Mouse (Mus musculus) c-Kit-negative CD71-positive TER-119-positive erythroid progenitor cells, embryonic 14.5 days (primary cell): ENCODE measurements around the gene Zmynd11.

Source experiments
- DNase-seq: peaks from one replicate; pipeline ENCODE4 v3.0.0-alpha.2; 2013; ENCODE audit warnings: low read depth, low spot score

The Zmynd11 gene

GRCm38 (mm10) chr13:9713462-9714134, 51.5 kb downstream of the Zmynd11 start:
- peak; percentile 3 for DNase-seq

GRCm38 (mm10) chr13:9712971-9713370, 52.2 kb downstream of the Zmynd11 start:
- DNase-seq = no peak

GRCm38 (mm10) chr13:9712409-9712808, 52.7 kb downstream of the Zmynd11 start:
- DNase-seq = no peak

GRCm38 (mm10) chr13:9708433-9709240, 56.5 kb downstream of the Zmynd11 start:
- no peak for DNase-seq

DNA sequence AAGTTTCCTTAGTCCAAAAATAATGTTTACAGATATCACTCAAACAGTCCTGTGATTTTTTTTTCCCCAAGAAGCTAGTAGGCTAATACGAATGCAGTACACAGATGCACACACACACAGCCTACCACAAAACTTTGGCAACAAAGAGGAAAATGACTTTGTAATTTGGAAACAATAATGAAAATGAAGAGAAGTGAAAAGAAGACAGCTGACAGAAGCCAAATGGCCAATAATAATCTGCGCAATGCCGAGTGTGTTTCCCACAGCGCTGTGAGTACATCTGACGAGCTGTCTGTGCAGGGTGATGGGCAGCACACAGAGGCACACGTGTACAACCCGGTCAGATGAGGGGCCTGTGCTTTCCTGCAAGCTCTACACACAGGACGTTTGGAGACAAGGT, 58.4 kb downstream of the Zmynd11 start:
- no peak for DNase-seq

DNA sequence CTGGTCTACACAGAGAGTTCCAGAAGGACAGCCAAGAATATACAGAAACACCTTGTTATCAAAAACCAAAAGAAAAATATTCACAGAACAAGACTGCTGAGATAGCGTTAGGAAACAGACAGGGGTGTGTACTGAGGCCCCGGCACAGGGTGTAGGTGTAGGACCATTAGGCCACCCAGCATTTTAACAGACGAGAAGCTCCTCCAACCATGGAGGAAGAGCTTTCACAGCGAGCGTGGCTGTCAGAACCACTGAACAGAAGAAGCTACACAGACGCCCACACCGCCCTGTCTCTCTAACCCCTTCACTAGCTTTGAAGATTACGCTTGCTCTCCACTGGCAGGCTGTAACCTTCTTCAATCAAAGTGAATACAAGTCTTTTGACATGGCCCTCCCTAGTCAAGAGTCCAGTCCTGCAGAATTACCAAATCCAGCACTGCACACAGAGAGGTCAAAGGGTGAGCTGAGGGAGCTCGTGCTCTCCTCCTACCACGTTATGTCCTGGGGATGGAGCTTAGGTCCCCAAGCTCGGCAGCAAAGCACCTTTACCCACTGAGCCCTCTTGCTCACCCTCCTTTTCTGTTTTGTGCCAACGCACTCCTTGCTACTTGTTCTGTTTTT, 62.4 kb downstream of the Zmynd11 start:
- no peak for DNase-seq

DNA sequence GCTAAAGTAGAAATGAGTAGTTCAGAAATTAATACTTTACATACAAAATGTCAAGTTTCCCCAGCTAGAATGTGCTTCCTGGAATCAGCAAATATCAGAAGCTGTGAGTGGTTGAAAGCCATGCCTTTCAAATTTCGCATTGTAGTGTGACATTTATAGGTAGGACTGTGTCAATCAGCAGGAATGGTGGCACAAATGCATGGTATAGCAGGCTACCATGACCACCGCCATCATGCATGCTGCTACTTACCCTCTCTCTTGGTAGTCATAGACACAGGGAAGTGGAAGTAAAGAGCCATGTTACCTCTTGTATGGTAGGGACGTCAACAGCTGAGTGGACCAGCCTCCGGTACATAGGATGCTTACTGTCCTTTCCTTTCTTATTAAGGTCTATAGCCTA, 67.8 kb downstream of the Zmynd11 start:
- no peak for DNase-seq

DNA sequence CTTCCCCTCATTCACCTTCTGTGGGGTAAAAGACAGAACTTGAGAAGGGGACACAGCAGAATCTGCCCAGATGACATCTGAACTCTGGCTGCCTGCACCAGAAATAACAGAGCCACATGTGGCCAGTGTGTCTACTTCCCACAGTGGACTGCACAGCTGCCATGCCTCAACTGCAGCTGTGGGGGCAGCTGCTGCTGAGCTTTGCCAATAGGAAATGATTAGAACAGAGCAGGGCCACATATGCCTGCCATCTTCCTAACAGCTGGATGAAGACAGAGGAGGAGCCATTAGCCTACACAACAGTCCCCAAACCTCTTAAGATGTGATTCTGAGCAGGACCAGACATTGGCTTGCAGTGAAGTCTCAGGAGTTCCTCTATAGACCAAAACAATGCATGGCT, 69.3 kb downstream of the Zmynd11 start:
- DNase-seq = no peak

- DNase-seq = no peak
Measured at GRCm38 (mm10) chr13:9695403-9695802, 69.7 kb downstream of the Zmynd11 start.

DNA sequence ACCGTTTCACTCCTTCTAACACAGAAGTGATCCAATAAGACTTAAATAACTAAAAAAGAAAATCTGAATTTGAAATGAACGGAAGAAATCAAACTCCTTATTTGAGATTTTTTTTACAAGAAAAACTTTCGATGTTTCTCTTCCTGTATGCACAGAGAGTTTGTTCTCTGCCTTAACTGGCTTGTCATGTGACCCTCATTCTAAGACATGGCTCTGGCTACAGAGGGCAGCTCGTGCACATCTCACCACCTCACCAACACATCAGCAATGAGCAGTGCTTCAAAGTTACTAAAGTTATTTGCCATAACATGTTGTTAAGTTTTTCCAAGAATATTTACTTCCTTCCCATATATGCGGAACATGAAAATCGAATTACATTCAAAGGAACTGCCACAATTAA, 70.5 kb downstream of the Zmynd11 start:
- DNase-seq = no peak

DNA sequence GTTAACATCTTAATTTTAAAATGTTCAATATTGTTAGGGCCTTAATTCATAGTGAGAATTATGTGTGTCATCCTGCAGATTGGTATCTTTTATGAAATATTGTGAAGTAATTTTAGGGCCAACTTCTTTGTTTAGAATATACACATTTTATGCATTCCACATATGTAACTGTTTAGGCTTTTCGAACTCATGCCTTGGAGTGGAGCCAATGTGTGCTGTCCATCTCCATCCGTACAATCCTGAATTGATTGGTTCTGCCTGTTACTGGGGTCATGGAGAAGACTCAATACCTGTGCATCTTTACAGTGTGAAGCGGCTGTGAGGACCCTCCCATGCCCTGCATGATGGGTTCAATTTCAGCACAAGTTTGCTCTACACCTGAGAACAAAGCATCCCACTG, 72.3 kb downstream of the Zmynd11 start:
- DNase-seq = no peak

GRCm38 (mm10) chr13:9689366-9689765, 75.8 kb downstream of the Zmynd11 start:
- DNase-seq = no peak

DNA sequence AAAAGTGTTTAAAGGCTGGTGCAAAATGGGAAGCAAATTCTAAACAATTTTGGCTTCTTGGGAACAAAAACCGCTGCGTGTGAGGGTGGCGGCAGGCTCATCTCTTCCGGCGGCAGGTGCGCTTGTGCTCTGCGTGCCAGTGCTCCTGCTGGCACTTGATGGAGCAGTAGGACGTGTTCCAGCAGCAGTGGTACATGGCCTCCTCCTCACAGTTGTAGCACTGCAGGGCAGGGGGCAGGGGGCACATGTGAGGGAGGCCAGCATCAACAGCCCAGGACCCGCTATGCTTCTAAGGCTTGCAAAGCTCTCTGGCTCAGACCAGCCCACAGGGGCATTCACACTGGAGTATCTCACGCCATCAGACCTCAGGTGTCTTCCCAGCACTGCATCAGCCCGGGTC, 78.4 kb downstream of the Zmynd11 start:
- no peak for DNase-seq

DNA sequence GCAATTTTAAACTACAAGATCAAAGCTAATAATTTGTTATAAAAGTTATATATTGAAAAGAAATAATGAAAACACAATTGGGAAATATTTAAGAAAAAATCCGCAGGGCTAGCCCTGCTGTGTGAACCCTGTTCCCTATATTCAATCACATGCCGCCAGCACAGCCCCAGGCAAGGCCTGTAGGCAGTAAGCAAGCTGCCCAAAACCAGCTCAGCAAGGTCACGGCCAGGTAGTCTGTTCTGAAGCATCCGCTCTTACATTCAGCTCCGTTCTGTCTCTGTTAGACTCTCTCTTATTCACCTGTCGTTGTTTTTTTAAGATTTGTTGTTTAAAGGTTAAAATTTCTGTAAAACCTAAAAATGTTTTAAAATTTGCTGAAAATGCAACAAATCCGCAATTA, 78.9 kb downstream of the Zmynd11 start:
- DNase-seq = no peak

- no peak for DNase-seq
Measured at GRCm38 (mm10) chr13:9684153-9684923, 80.8 kb downstream of the Zmynd11 start.

- no peak for DNase-seq
Measured at GRCm38 (mm10) chr13:9683280-9683679, 81.8 kb downstream of the Zmynd11 start.

DNA sequence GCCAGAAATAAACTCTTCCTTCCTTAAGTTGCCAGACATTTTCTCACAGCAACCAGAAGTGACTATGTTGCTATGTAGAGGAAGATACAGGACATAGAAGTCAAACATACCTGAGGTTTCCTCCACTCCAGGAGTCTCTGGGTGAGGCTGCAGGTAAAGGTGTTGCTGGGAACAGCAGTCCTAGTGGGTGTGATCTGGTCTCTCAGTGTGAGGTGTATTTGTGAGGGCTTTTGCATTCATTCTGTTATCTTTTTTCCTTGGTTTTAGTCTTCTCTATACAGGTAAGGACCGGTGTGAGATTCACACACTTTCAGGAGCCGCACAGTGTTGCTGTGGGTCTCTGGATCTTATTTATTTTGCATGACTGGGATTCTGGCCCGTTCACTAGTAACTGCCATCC, 83.6 kb downstream of the Zmynd11 start:
- no peak for DNase-seq

- DNase-seq = no peak
Measured at GRCm38 (mm10) chr13:9674126-9674525, 91.0 kb downstream of the Zmynd11 start.

- no peak for DNase-seq
Measured at GRCm38 (mm10) chr13:9669246-9669645, 95.9 kb downstream of the Zmynd11 start.

DNA sequence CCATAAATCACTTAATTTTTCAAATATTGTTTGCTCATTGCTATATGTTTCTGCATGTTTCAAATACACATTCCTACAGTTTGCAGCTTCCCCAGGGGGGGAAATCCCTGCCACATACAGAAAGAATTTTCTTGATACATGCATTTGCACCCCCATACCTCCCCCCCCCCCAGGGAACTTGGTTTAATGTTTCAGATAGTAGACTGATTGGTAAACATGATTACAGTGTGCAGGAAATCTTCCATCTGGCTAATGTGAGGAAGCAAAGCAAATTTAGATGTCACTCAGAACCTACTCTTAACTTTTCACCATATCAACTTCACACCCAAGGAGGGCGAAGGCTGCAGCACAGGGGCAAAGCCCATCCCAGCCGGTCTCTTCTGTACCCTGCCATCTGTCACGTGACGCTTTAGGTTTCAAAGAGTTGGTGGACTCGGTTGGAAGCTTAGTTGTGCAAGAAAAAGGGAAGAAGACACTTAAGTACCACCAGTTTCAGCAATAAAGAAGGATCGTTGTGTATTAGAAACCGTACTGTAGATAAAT, 97.1 kb downstream of the Zmynd11 start:
- DNase-seq = no peak

DNA sequence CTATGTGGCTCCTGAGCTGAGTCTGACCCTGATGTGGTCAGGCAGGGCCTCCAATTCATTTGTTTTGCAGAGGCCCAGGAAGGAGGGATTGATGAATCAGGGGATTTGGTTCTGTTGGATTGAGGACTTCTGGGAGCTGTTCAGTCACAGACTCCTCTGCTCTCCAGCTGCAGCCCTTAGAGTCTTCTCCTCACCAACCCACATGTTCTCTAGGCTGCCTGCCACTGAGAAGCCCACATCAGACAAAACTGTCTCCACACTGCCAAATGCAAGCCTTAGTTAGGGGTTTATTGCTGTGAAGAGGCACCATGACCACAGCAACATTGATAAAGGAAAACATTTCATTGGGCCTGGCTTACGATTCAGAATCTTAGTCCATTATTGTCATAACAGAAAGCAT, 101.5 kb downstream of the Zmynd11 start:
- DNase-seq = no peak

- no peak for DNase-seq
Measured at GRCm38 (mm10) chr13:9660711-9661110, 104.4 kb downstream of the Zmynd11 start.
